Mouse (Mus musculus): Measurements from ENCODE around the gene Galnt17.

GRCm38 (mm10) chr5:130858706-130859105 is 449.6 kb downstream of the Galnt17 start:
- TF ChIP-seq POLR2A (IDR thresholded peaks at IDR 0.05; ENCODE audit: low read depth, low read length) (no peak), CTCF (IDR thresholded peaks at IDR 0.05; ENCODE audit: extremely low read depth, insufficient read length, insufficient replicate concordance, low read depth, low read length) (no peak)
